24 mouse cellular contexts compared by ENCODE assay signal in genomic region chr19:53796020-53796419, GRCm38 (mm10).
A peak's percentile ranks its signal among the peaks of the same experiment; 100 is the strongest.
DNase-seq lines count a peak whose midpoint lies in the region; ATAC-seq and TF ChIP-seq lines count a peak whose summit lies in the region.
"Had no signal": no experiment of that assay in that cellular context is flagged by ENCODE, and none has a peak within 500 bp of the region (broad histone marks: within the 10 kb centered on the region; RNA-seq: fewer than 3 reads in every experiment).

No protein-coding gene starts in this region.

- peak overlapping the region; percentile 45 for H3K4me2 ChIP-seq in heart, embryonic 15.5 days
- no peak overlapping the region for H3K4me2 ChIP-seq in liver, embryonic 13.5 days
- H3K4me2 ChIP-seq: embryonic facial prominence, embryonic 12.5 days; forebrain, embryonic 15.5 days; hindbrain, embryonic 13.5 days had no signal

- no peak for DNase-seq in heart, adult 2 months
- no peak for DNase-seq in heart, postnatal 25 days (ENCODE audit: low spot score)
- no peak for DNase-seq in heart, adult 8-10 months (ENCODE audit: low spot score)
- DNase-seq in liver, embryonic 13.5 days = no peak
- no peak for DNase-seq in liver
- no peak for DNase-seq in left cerebral cortex, adult 8-10 months (ENCODE audit: low spot score in 2 of 2)
- DNase-seq: adrenal gland, adult 2 months; adrenal gland, postnatal 36 days; cerebellum, adult 11-12 months; cerebellum, adult 9-10 months; cerebellum, postnatal 25 days; gastrocnemius, postnatal 14 days; kidney, adult 11 months; kidney, adult 9 months; kidney, postnatal 10 days had no signal

- TF ChIP-seq POLR2A in heart, adult 2 months (IDR thresholded peaks at IDR 0.05; ENCODE audit: insufficient read depth, low read depth, low read length) = no peak
- TF ChIP-seq POLR2A in small intestine, adult 2 months (IDR thresholded peaks at IDR 0.05; ENCODE audit: low read depth, low read length) = no peak

- peaks cover 16% of the 10 kb centered on the region for H3K4me1 ChIP-seq in heart, adult 2 months (ENCODE audit: control insufficient read depth, insufficient read depth, low read length)
- peaks cover 57% of the 10 kb centered on the region for H3K4me1 ChIP-seq in heart, embryonic 15.5 days (replicated peaks)
- H3K4me1 ChIP-seq in liver, embryonic 13.5 days (replicated peaks) = peaks cover 38% of the 10 kb centered on the region
- peaks cover 13% of the 10 kb centered on the region for H3K4me1 ChIP-seq in small intestine, adult 2 months (ENCODE audit: control insufficient read depth, insufficient read depth, insufficient read length, low read length)
- H3K4me1 ChIP-seq: hindbrain, embryonic 13.5 days had no signal

- peak overlapping the region; percentile 89 for H3K27ac ChIP-seq in heart, adult 2 months
- peak overlapping the region; percentile 53 for H3K27ac ChIP-seq in heart, embryonic 15.5 days
- 0 out of 2 replicates have a peak overlapping the region, but pooled peaks have one; percentile 15 for H3K27ac ChIP-seq in liver, embryonic 13.5 days
- H3K27ac ChIP-seq in small intestine, adult 2 months (ENCODE audit: insufficient read depth, low read depth, low read length) = peak overlapping the region; percentile 58; the same call in 1 of the 2 replicates
- H3K27ac ChIP-seq: embryonic facial prominence, embryonic 12.5 days; forebrain, embryonic 15.5 days; hindbrain, embryonic 13.5 days; hindbrain, postnatal 0 days had no signal

- H3K36me3 ChIP-seq in heart, adult 2 months (ENCODE audit: control insufficient read depth, insufficient read depth, low read length) = peaks cover 13% of the 10 kb centered on the region
- H3K36me3 ChIP-seq in heart, embryonic 15.5 days = no peaks in the 10 kb centered on the region
- H3K36me3 ChIP-seq in liver, embryonic 13.5 days = no peaks in the 10 kb centered on the region
- no peaks in the 10 kb centered on the region for H3K36me3 ChIP-seq in small intestine, adult 2 months (ENCODE audit: control insufficient read depth, insufficient read depth, low read length)
- H3K36me3 ChIP-seq: embryonic facial prominence, embryonic 12.5 days; forebrain, embryonic 15.5 days; hindbrain, embryonic 13.5 days had no signal

- H3K9ac ChIP-seq in heart, adult 2 months (ENCODE audit: low read depth, low read length) = peak overlapping the region; percentile 33; the same call in 1 of the 2 replicates
- peak overlapping the region; percentile 18; the same call in 1 of the 2 replicates for H3K9ac ChIP-seq in heart, embryonic 15.5 days
- H3K9ac ChIP-seq in liver, embryonic 13.5 days = no peak overlapping the region
- H3K9ac ChIP-seq: embryonic facial prominence, embryonic 12.5 days; forebrain, embryonic 15.5 days; hindbrain, embryonic 13.5 days had no signal

- TF ChIP-seq EP300 in heart, adult 2 months (IDR thresholded peaks at IDR 0.05; ENCODE audit: insufficient read depth, low read depth, low read length) = no peak

- no peaks in the 10 kb centered on the region for H3K27me3 ChIP-seq in heart, adult 2 months (ENCODE audit: control insufficient read depth, insufficient read depth, low read length)
- no peaks in the 10 kb centered on the region for H3K27me3 ChIP-seq in heart, embryonic 15.5 days
- no peaks in the 10 kb centered on the region for H3K27me3 ChIP-seq in liver, embryonic 13.5 days
- H3K27me3 ChIP-seq in small intestine, adult 2 months (ENCODE audit: control insufficient read depth, insufficient read depth, low read length) = no peaks in the 10 kb centered on the region
- H3K27me3 ChIP-seq: CH12.LX; embryonic facial prominence, embryonic 12.5 days; forebrain, embryonic 15.5 days; hindbrain, embryonic 13.5 days; Patski had no signal

- 25% methylated on average over 5 of the region's 5 CpGs for WGBS in heart, adult 2 months
- 57% methylated on average over 5 of the region's 5 CpGs for WGBS in heart, embryonic 15.5 days
- WGBS in liver, embryonic 13.5 days (ENCODE audit: insufficient replicate concordance) = 74% methylated on average over 5 of the region's 5 CpGs
- WGBS in small intestine, adult 2 months = 33% methylated on average over 5 of the region's 5 CpGs

- intact Hi-C loops in heart, adult 2 months (cut with DNase I) = no loop called here
- intact Hi-C loops in heart, postnatal 25 days (cut with DNase I) = no loop called here

- 0 out of 2 replicates have a peak, but pooled peaks cover 1% of the 10 kb centered on the region for H3K79me2 ChIP-seq in heart, adult 2 months (replicated peaks; ENCODE audit: control insufficient read depth, insufficient read depth, low read length)

- no peak for TF ChIP-seq CTCF in heart, adult 2 months (IDR thresholded peaks at IDR 0.05)
- no peak for TF ChIP-seq CTCF in small intestine, adult 2 months (IDR thresholded peaks at IDR 0.05; ENCODE audit: extremely low read depth, insufficient read length, insufficient replicate concordance, low read depth, low read length)

- ATAC-seq in heart, embryonic 15.5 days (replicated peaks; ENCODE audit: insufficient number of reproducible peaks, insufficient read depth, low FRiP score, low read depth) = no peak
- ATAC-seq in liver, embryonic 13.5 days (ENCODE audit: low read depth) = no peak
- ATAC-seq: activated CD4-positive, CD25-positive, alpha-beta regulatory T cell, adult 4 months; forebrain, embryonic 15.5 days; hindbrain, postnatal 0 days; Patski had no signal

- peak overlapping the region; percentile 30 for H3K4me3 ChIP-seq in heart, adult 2 months
- no peak overlapping the region for H3K4me3 ChIP-seq in heart, embryonic 15.5 days
- no peak overlapping the region for H3K4me3 ChIP-seq in liver, embryonic 13.5 days (replicated peaks)
- H3K4me3 ChIP-seq in small intestine, adult 2 months (ENCODE audit: low read depth, low read length) = no peak overlapping the region
- H3K4me3 ChIP-seq: embryonic facial prominence, embryonic 12.5 days; forebrain, embryonic 15.5 days; hindbrain, embryonic 13.5 days had no signal

- no peaks in the 10 kb centered on the region for H3K9me3 ChIP-seq in heart, embryonic 15.5 days (replicated peaks)
- H3K9me3 ChIP-seq in liver, embryonic 13.5 days (replicated peaks) = no peaks in the 10 kb centered on the region
- H3K9me3 ChIP-seq: embryonic facial prominence, embryonic 12.5 days; forebrain, embryonic 15.5 days; hindbrain, embryonic 13.5 days had no signal

Comparison
In these comparisons a context has a peak if more than half of its experiments do, and no peak if none do; other contexts are left out.
1. H3K27ac ChIP-seq: peak in every context shown above with its lines; median percentile 89 in heart, adult 2 months; 58 in small intestine, adult 2 months; 53 in heart, embryonic 15.5 days; 15 in liver, embryonic 13.5 days.